Mouse (Mus musculus) liver, embryonic 11.5 days (tissue): ENCODE results near the gene Ccdc146. TPM values are rescaled to one million over a fixed set of nuclear protein-coding genes. Genes with fewer than 3 reads are reported as not detected.

Experiments used
- ATAC-seq: fragments of 200-750 bp; cut with Nextera tagmentation; replicated peaks from 2 replicates; pipeline ENCODE4 v1.8.0; 2017; ENCODE audit warnings: moderate number of reproducible peaks, mild to moderate bottlenecking, moderate TSS enrichment, moderate library complexity; ENCODE audit not compliant: low FRiP score
- DNase-seq: peaks from one replicate; pipeline ENCODE4 v3.0.0-alpha.2; 2017; ENCODE audit warnings: low spot score
- H3K27ac ChIP-seq: fragments of 300-500 bp; sonication (generic); 2 replicates; pipeline ENCODE4 v1.5.1; 2014; ENCODE audit warnings: mild to moderate bottlenecking, low read depth, low read length, control low read depth
- H3K27me3 ChIP-seq: fragments of 300-500 bp; sonication (generic); replicated peaks from 2 replicates; pipeline ENCODE4 v1.6.1; 2014; ENCODE audit warnings: low read length, mixed read lengths; ENCODE audit not compliant: control insufficient read depth, insufficient read depth
- H3K36me3 ChIP-seq: fragments of 300-500 bp; sonication (generic); 2 replicates; pipeline ENCODE4 v1.6.1; 2014; ENCODE audit warnings: mild to moderate bottlenecking, low read length, moderate library complexity, mixed read lengths; ENCODE audit not compliant: control insufficient read depth, insufficient read depth
- H3K4me1 ChIP-seq: fragments of 300-500 bp; sonication (generic); replicated peaks from 2 replicates; pipeline ENCODE4 v1.6.1; 2014; ENCODE audit warnings: low read length, mixed read lengths; ENCODE audit not compliant: control insufficient read depth, insufficient read depth
- H3K4me2 ChIP-seq: fragments of 300-500 bp; sonication (generic); 2 replicates; pipeline ENCODE4 v1.6.1; 2014; ENCODE audit warnings: mild to moderate bottlenecking, control low read depth, moderate library complexity
- H3K4me3 ChIP-seq: fragments of 300-500 bp; sonication (generic); 2 replicates; pipeline ENCODE4 v1.5.1; 2014; ENCODE audit warnings: low read depth, low read length, control low read depth
- H3K9ac ChIP-seq: fragments of 300-500 bp; sonication (generic); 2 replicates; pipeline ENCODE4 v1.6.1; 2014; ENCODE audit warnings: low read depth, low read length, control low read depth
- H3K9me3 ChIP-seq: fragments of 300-500 bp; sonication (generic); 2 replicates; pipeline ENCODE4 v1.6.1; 2016; ENCODE audit warnings: low read length, inconsistent platforms, mixed read lengths; ENCODE audit not compliant: control insufficient read depth
- WGBS: fragments of 180-500 bp; shearing (Covaris S2); extraction: QIAGEN DNeasy Blood & Tissue Kit; methylation state at CpG from one replicate; pipeline ENCODE4 v1.1.7; 2014; 5-methylcytosine and 5-hydroxymethylcytosine counted together
- polyA plus RNA-seq: library from polyadenylated mRNA; unstranded; fragments of >200 nt; fragmentation: Nextera tagmentation; extraction: Ambion mirVana; gene quantifications from 2 replicates; pipeline ENCODE4 v1.2.1, GENCODE M21; 2014

Gene Ccdc146
- polyA plus RNA-seq, 1 experiment from 2014 or later: not detected

- Histone ChIP-seq H3K27ac (no peak overlapping the region), H3K36me3 (no peaks in the 10 kb centered on the region), H3K4me2 (no peak overlapping the region), H3K4me1 (no peaks in the 10 kb centered on the region; the same call in 1 of the 2 replicates), H3K9ac (no peak overlapping the region), H3K4me3 (no peak overlapping the region), H3K9me3 (no peaks in the 10 kb centered on the region), H3K27me3 (no peaks in the 10 kb centered on the region)
- WGBS: 39% methylated on average over 4 of the region's 4 CpGs
- DNase-seq: no peak
- no peak for ATAC-seq
Measured at GRCm38 (mm10) chr5:21257126-21257525, 167.4 kb downstream of the Ccdc146 start.

DNA sequence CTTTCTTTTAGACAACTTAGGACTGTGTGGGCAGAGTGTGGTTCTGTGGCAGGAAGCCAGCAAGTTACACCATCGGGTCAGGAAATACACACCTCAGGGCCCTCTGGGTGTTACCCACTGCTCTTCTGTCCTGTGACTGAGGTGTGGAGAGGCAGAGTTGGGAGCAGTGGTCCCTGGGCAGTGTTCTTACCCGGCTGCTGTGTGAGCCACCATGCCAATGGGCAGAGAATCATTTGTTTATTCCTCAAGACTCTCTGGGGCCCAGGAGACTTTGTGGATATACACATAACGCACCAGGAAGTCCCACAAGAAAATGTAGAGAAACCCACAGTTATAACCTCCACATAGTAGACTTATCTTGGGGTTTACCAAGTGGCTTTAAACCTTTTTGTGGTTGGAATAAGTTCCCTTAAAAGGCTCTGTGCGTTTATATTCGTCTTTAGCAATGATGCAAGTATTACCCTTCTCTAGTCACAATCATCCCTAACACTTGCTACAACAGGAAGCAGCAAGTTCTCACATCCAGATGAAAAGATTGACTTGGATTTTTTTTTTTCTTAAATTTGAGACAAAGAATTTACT is 168.8 kb downstream of the Ccdc146 start:
- H3K4me3 ChIP-seq: no peak overlapping the region
- ATAC-seq: no peak

GRCm38 (mm10) chr5:21254731-21255525 is 169.5 kb downstream of the Ccdc146 start:
- WGBS: 76% methylated on average over 12 of the region's 12 CpGs
- DNase-seq (no peak), ATAC-seq (no peak)
- Histone ChIP-seq H3K36me3 (no peaks in the 10 kb centered on the region), H3K9ac (no peak overlapping the region), H3K9me3 (no peaks in the 10 kb centered on the region), H3K27me3 (no peaks in the 10 kb centered on the region), H3K4me2 (no peak overlapping the region), H3K27ac (no peak overlapping the region), H3K4me1 (no peaks in the 10 kb centered on the region; the same call in 1 of the 2 replicates), H3K4me3 (no peak overlapping the region)

More for the DNA sequence above, 168.8 kb downstream of the Ccdc146 start:
- Histone ChIP-seq H3K4me2 (no peak overlapping the region), H3K27me3 (no peaks in the 10 kb centered on the region), H3K27ac (no peak overlapping the region), H3K4me1 (no peaks in the 10 kb centered on the region; the same call in 1 of the 2 replicates), H3K36me3 (no peaks in the 10 kb centered on the region), H3K9ac (no peak overlapping the region), H3K9me3 (no peaks in the 10 kb centered on the region)
- 52% methylated on average over 5 of the region's 5 CpGs for WGBS
- DNase-seq: no peak

DNA sequence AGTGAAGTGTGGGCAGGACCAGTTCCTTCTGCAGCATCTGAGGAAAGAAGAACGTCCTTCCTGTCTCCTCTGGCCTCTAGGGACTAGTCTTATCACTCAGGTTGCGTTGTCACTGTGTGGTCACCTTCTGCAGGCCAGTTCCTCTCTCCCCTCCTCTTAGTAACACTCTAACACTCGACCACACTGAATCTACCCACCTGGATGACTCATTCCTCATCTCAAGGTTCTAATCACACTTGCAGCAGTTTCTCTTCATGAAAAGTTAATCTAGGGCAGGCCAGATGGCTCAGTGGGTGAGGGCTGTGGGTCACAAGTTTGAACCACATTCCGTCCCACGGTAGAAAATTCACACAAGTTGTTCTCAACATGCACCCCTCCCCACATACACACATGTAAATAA is 175.6 kb downstream of the Ccdc146 start:
- no peak overlapping the region for H3K9ac ChIP-seq
- no peaks in the 10 kb centered on the region for H3K27me3 ChIP-seq
- H3K36me3 ChIP-seq: no peaks in the 10 kb centered on the region
- no peak overlapping the region for H3K27ac ChIP-seq
- no peaks in the 10 kb centered on the region for H3K9me3 ChIP-seq
- no peaks in the 10 kb centered on the region; the same call in 1 of the 2 replicates for H3K4me1 ChIP-seq
- no peak overlapping the region for H3K4me3 ChIP-seq
- DNase-seq (no peak), ATAC-seq (no peak)
- no peak overlapping the region for H3K4me2 ChIP-seq
- WGBS: 47% methylated on average over 5 of the region's 5 CpGs

- DNase-seq: no peak
- Histone ChIP-seq H3K9ac (no peak overlapping the region), H3K27ac (no peak overlapping the region), H3K9me3 (no peaks in the 10 kb centered on the region), H3K4me1 (no peaks in the 10 kb centered on the region; the same call in 1 of the 2 replicates), H3K4me3 (no peak overlapping the region), H3K27me3 (no peaks in the 10 kb centered on the region), H3K36me3 (no peaks in the 10 kb centered on the region), H3K4me2 (no peak overlapping the region)
- WGBS: 69% methylated on average over 2 of the region's 2 CpGs
- no peak for ATAC-seq
Measured at GRCm38 (mm10) chr5:21247916-21248315, 176.6 kb downstream of the Ccdc146 start.

GRCm38 (mm10) chr5:21246794-21247193 is 177.7 kb downstream of the Ccdc146 start:
- H3K4me3 ChIP-seq: no peak overlapping the region
- H3K27ac ChIP-seq: no peak overlapping the region
- no peaks in the 10 kb centered on the region; the same call in 1 of the 2 replicates for H3K4me1 ChIP-seq
- no peak for DNase-seq
- 69% methylated on average over 6 of the region's 6 CpGs for WGBS
- H3K36me3 ChIP-seq: no peaks in the 10 kb centered on the region
- H3K4me2 ChIP-seq: no peak overlapping the region
- no peaks in the 10 kb centered on the region for H3K9me3 ChIP-seq
- H3K9ac ChIP-seq: no peak overlapping the region
- no peak for ATAC-seq
- H3K27me3 ChIP-seq: no peaks in the 10 kb centered on the region

- Histone ChIP-seq H3K27ac (no peak overlapping the region), H3K4me1 (no peaks in the 10 kb centered on the region; the same call in 1 of the 2 replicates), H3K9me3 (no peaks in the 10 kb centered on the region), H3K9ac (no peak overlapping the region), H3K27me3 (no peaks in the 10 kb centered on the region), H3K4me2 (no peak overlapping the region), H3K36me3 (no peaks in the 10 kb centered on the region), H3K4me3 (no peak overlapping the region)
- DNase-seq: no peak
- 68% methylated on average over 1 of the region's 1 CpGs for WGBS
- no peak for ATAC-seq
Measured at GRCm38 (mm10) chr5:21245241-21245640, 179.2 kb downstream of the Ccdc146 start.

DNA sequence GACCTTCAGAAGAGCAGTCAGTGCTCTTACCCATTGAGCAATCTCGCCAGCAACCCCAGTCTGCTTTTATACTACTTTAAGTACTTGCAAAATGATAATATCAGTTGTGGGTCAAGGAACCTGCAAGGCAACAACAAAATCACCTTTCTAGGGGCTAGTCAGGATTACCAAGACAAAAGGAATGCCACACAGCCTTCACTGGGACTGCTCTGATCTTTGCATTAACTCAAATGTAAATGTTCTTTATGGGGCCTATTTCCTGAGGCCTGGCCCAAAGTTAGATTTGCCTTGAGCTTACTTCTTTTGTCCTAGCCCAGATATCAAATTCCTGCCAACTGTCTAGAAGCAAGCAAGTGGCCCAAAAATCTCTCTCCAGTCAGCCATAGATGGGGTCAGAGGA is 179.9 kb downstream of the Ccdc146 start:
- Histone ChIP-seq H3K4me1 (no peaks in the 10 kb centered on the region; the same call in 1 of the 2 replicates), H3K27me3 (no peaks in the 10 kb centered on the region), H3K4me3 (no peak overlapping the region), H3K36me3 (no peaks in the 10 kb centered on the region), H3K9ac (no peak overlapping the region), H3K9me3 (no peaks in the 10 kb centered on the region), H3K4me2 (no peak overlapping the region), H3K27ac (no peak overlapping the region)
- DNase-seq (no peak), ATAC-seq (no peak)
- WGBS: 80% methylated on average over 1 of the region's 1 CpGs
